Mouse (Mus musculus) bone marrow macrophage, adult 2 months (primary cell): Measurements from ENCODE around the gene Pik3ca. TPM values are rescaled to one million over a fixed set of nuclear protein-coding genes. Genes with fewer than 3 reads are reported as not detected.

Experiments
- H3K27ac ChIP-seq: 2 replicates; pipeline ENCODE4 v1.5.1; 2012; ENCODE audit warnings: low read depth, low read length; ENCODE audit not compliant: insufficient read depth
- H3K4me1 ChIP-seq: 2 replicates; pipeline ENCODE4 v1.6.1; 2012; ENCODE audit warnings: low read length; ENCODE audit not compliant: control insufficient read depth, insufficient read depth
- H3K4me3 ChIP-seq: 2 replicates; pipeline ENCODE4 v1.5.1; 2012; ENCODE audit warnings: mild to moderate bottlenecking, low read length, moderate library complexity; ENCODE audit not compliant: insufficient read depth
- CTCF ChIP-seq: IDR thresholded peaks from 2 replicates; pipeline ENCODE4 v1.5.1; 2012; ENCODE audit warnings: low read depth, mild to moderate bottlenecking, low read length, moderate library complexity
- POLR2A ChIP-seq: IDR thresholded peaks from 2 replicates; pipeline ENCODE4 v1.6.1; 2012; ENCODE audit warnings: mild to moderate bottlenecking, low read depth, low read length, borderline replicate concordance
- polyA plus RNA-seq: library from polyadenylated mRNA; stranded (reverse); fragments of >200 nt; gene quantifications from 2 replicates; pipeline ENCODE4 v1.2.4, GENCODE M21; 2012; ENCODE audit not compliant: missing spikeins, insufficient read depth, insufficient read length

Gene Pik3ca
- polyA plus RNA-seq, 1 experiment = 49.7 TPM

GRCm38 (mm10) chr3:32479961-32480360 lies 82.5 kb downstream of the Pik3ca start:
- Histone ChIP-seq H3K4me1 (peaks cover 7% of the 10 kb centered on the region), H3K4me3 (no peak overlapping the region), H3K27ac (no peak overlapping the region)
- TF ChIP-seq POLR2A = no peak
- TF ChIP-seq CTCF = no peak

- peaks cover 10% of the 10 kb centered on the region for H3K4me1 ChIP-seq
- TF ChIP-seq POLR2A (no peak), CTCF (no peak)
- H3K27ac ChIP-seq = no peak overlapping the region
- H3K4me3 ChIP-seq = no peak overlapping the region
Measured at GRCm38 (mm10) chr3:32483035-32483434, 85.6 kb downstream of the Pik3ca start.

- H3K4me3 ChIP-seq = no peak overlapping the region
- TF ChIP-seq POLR2A (no peak), CTCF (no peak)
- H3K27ac ChIP-seq = no peak overlapping the region
- H3K4me1 ChIP-seq = 0 out of 2 replicates have a peak, but pooled peaks cover 2% of the 10 kb centered on the region
Measured at GRCm38 (mm10) chr3:32486543-32486942, 89.1 kb downstream of the Pik3ca start.

GRCm38 (mm10) chr3:32488172-32488571 lies 90.7 kb downstream of the Pik3ca start:
- H3K27ac ChIP-seq = no peak overlapping the region
- 0 out of 2 replicates have a peak, but pooled peaks cover 2% of the 10 kb centered on the region for H3K4me1 ChIP-seq
- H3K4me3 ChIP-seq = no peak overlapping the region
- TF ChIP-seq POLR2A (no peak), CTCF (no peak)

GRCm38 (mm10) chr3:32490076-32490927 lies 92.8 kb downstream of the Pik3ca start:
- Histone ChIP-seq H3K27ac (no peak overlapping the region), H3K4me3 (no peak overlapping the region), H3K4me1 (0 out of 2 replicates have a peak, but pooled peaks cover 2% of the 10 kb centered on the region)
- TF ChIP-seq CTCF (no peak), POLR2A (no peak)

GRCm38 (mm10) chr3:32490928-32491315 lies 93.5 kb downstream of the Pik3ca start:
- no peak overlapping the region for H3K27ac ChIP-seq
- H3K4me3 ChIP-seq = no peak overlapping the region
- H3K4me1 ChIP-seq = 0 out of 2 replicates have a peak, but pooled peaks cover 2% of the 10 kb centered on the region
- TF ChIP-seq POLR2A = no peak
- no peak for TF ChIP-seq CTCF

- Histone ChIP-seq H3K27ac (no peak within 1 kb of the TSS), H3K4me1 (no peaks in the 10 kb centered on the region), H3K4me3 (no peak within 1 kb of the TSS)
- no peak for TF ChIP-seq CTCF
- no peak for TF ChIP-seq POLR2A
Measured at GRCm38 (mm10) chr3:32492097-32493090, 94.9 kb downstream of the Pik3ca start, which contains the start of gene Kcnmb3. Gene Kcnmb3 (minus strand): TSS chr3:32492231.

- H3K4me3 ChIP-seq = no peak overlapping the region
- TF ChIP-seq POLR2A (no peak), CTCF (no peak)
- no peaks in the 10 kb centered on the region for H3K4me1 ChIP-seq
- H3K27ac ChIP-seq = no peak overlapping the region
Measured at GRCm38 (mm10) chr3:32494387-32495087, 97.1 kb downstream of the Pik3ca start.

GRCm38 (mm10) chr3:32495088-32495770 lies 97.8 kb downstream of the Pik3ca start:
- no peak overlapping the region for H3K4me3 ChIP-seq
- H3K27ac ChIP-seq = no peak overlapping the region
- H3K4me1 ChIP-seq = no peaks in the 10 kb centered on the region
- TF ChIP-seq POLR2A = no peak
- TF ChIP-seq CTCF = no peak
